Mouse (Mus musculus) CH12.LX (cell line): ENCODE measurements around the gene Znrf3. TPM values are rescaled to one million over a fixed set of nuclear protein-coding genes. Genes with fewer than 3 reads are reported as not detected.

ENCODE experiments used
- DNase-seq: peaks from one replicate; pipeline ENCODE4 v3.0.0-alpha.2; 2013; ENCODE audit errors: extremely low read depth
- H3K27ac ChIP-seq: 2 replicates; pipeline ENCODE4 v1.5.1; 2012; ENCODE audit warnings: low read depth, mild to moderate bottlenecking, control low read depth, moderate library complexity; ENCODE audit not compliant: insufficient read depth
- H3K27me3 ChIP-seq: replicated peaks from 2 replicates; pipeline ENCODE3; 2012; ENCODE audit warnings: inconsistent platforms
- H3K36me3 ChIP-seq, 2 experiments: replicated peaks in 1 of 2; 2 replicates each; pipeline versions ENCODE3 to v1.6.1; 2012; ENCODE audit warnings: inconsistent platforms in 1 of 2, low read length in 1 of 2, mild to moderate bottlenecking in 1 of 2, mixed read lengths in 1 of 2, moderate library complexity in 1 of 2; ENCODE audit not compliant: control insufficient read depth in 1 of 2, insufficient read depth in 1 of 2
- H3K4me1 ChIP-seq, 2 experiments: 2 replicates each; pipeline ENCODE4 v1.6.1; 2012; ENCODE audit warnings: inconsistent platforms in 1 of 2, moderate library complexity in 1 of 2; ENCODE audit not compliant: insufficient read depth in 2 of 2, control insufficient read depth in 1 of 2
- H3K4me2 ChIP-seq: 2 replicates; pipeline ENCODE4 v1.6.1; 2012; ENCODE audit warnings: low read depth, mild to moderate bottlenecking, control low read depth; ENCODE audit not compliant: poor library complexity, insufficient read depth, severe bottlenecking
- H3K4me3 ChIP-seq, 3 experiments: fragments of 150-350 bp in 1 of 3; sonication (generic) in 1 of 3; replicated peaks in 1 of 3; 2 replicates each; pipeline versions ENCODE3 to v1.5.1; 2011 to 2012; ENCODE audit warnings: low read depth in 2 of 3, low read length in 2 of 3, mild to moderate bottlenecking in 2 of 3, moderate library complexity in 2 of 3, control low read depth in 1 of 3, improper control_type of control experiment in 1 of 3, inconsistent platforms in 1 of 3, mixed read lengths in 1 of 3; ENCODE audit not compliant: poor library complexity in 1 of 3
- H3K79me2 ChIP-seq: replicated peaks from 2 replicates; pipeline ENCODE4 v1.6.1; 2012; ENCODE audit warnings: mild to moderate bottlenecking, moderate library complexity; ENCODE audit not compliant: control insufficient read depth, poor library complexity, insufficient read depth, severe bottlenecking; ENCODE audit errors: extremely low read depth
- H3K9ac ChIP-seq: 2 replicates; pipeline ENCODE4 v1.6.1; 2012; ENCODE audit warnings: low read depth, mild to moderate bottlenecking, control low read depth, moderate library complexity; ENCODE audit not compliant: insufficient read depth
- H3K9me3 ChIP-seq: replicated peaks from 2 replicates; pipeline ENCODE3; 2012; ENCODE audit warnings: low read length, inconsistent platforms, mixed read lengths
- BHLHE40 ChIP-seq: IDR thresholded peaks from 2 replicates; pipeline ENCODE4 v1.6.1; 2011; ENCODE audit warnings: mild to moderate bottlenecking, low read depth, low read length, improper control_type of control experiment
- CHD1 ChIP-seq: IDR thresholded peaks from 2 replicates; pipeline ENCODE4 v1.6.1; 2012; ENCODE audit warnings: low read depth, low read length, improper control_type of control experiment, inconsistent platforms
- CHD2 ChIP-seq: IDR thresholded peaks from 2 replicates; pipeline ENCODE4 v1.6.1; 2011; ENCODE audit warnings: low read length, improper control_type of control experiment
- E2F4 ChIP-seq: IDR thresholded peaks from 2 replicates; pipeline ENCODE4 v1.6.1; 2011; ENCODE audit warnings: low read depth, low read length, improper control_type of control experiment; ENCODE audit not compliant: insufficient replicate concordance
- ELF1 ChIP-seq: IDR thresholded peaks from 2 replicates; pipeline ENCODE4 v1.6.1; 2014; ENCODE audit warnings: low read depth, mild to moderate bottlenecking, inconsistent platforms, low read length, improper control_type of control experiment
- EP300 ChIP-seq: IDR thresholded peaks from 2 replicates; pipeline ENCODE4 v1.6.1; 2011; ENCODE audit warnings: low read length, improper control_type of control experiment
- ETS1 ChIP-seq: conservative IDR thresholded peaks from 2 replicates; pipeline ENCODE4 v1.6.1; 2012; ENCODE audit warnings: low read depth, mild to moderate bottlenecking, inconsistent platforms, low read length, improper control_type of control experiment, moderate library complexity
- GABPA ChIP-seq: IDR thresholded peaks from 2 replicates; pipeline ENCODE4 v1.6.1; 2012; ENCODE audit warnings: low read depth, low read length, improper control_type of control experiment, inconsistent platforms; ENCODE audit not compliant: insufficient replicate concordance
- HCFC1 ChIP-seq: IDR thresholded peaks from 2 replicates; pipeline ENCODE4 v1.6.1; 2012; ENCODE audit warnings: low read depth, mild to moderate bottlenecking, inconsistent platforms, low read length, improper control_type of control experiment
- MAX ChIP-seq: IDR thresholded peaks from 2 replicates; pipeline ENCODE4 v1.6.1; 2011; ENCODE audit warnings: low read length, improper control_type of control experiment
- MXI1 ChIP-seq: IDR thresholded peaks from 2 replicates; pipeline ENCODE4 v1.6.1; 2011; ENCODE audit warnings: mild to moderate bottlenecking, low read depth, low read length, improper control_type of control experiment
- NELFE ChIP-seq: IDR thresholded peaks from 2 replicates; pipeline ENCODE4 v1.6.1; 2011; ENCODE audit warnings: low read depth, low read length, improper control_type of control experiment
- NRF1 ChIP-seq: IDR thresholded peaks from 2 replicates; pipeline ENCODE4 v1.6.1; 2014; ENCODE audit warnings: low read depth, mild to moderate bottlenecking, inconsistent platforms, low read length, improper control_type of control experiment, moderate library complexity
- PAX5 ChIP-seq: IDR thresholded peaks from 2 replicates; pipeline ENCODE4 v1.6.1; 2012; ENCODE audit warnings: low read length, inconsistent platforms, mixed read lengths
- SIN3A ChIP-seq: IDR thresholded peaks from 2 replicates; pipeline ENCODE4 v1.6.1; 2012; ENCODE audit warnings: low read length, improper control_type of control experiment, inconsistent platforms
- SMC3 ChIP-seq: IDR thresholded peaks from 2 replicates; pipeline ENCODE4 v1.6.1; 2011; ENCODE audit warnings: low read depth, low read length, improper control_type of control experiment
- TBP ChIP-seq: conservative IDR thresholded peaks from 2 replicates; pipeline ENCODE4 v1.6.1; 2011; ENCODE audit warnings: low read depth, low read length, improper control_type of control experiment
- TCF12 ChIP-seq: IDR thresholded peaks from 2 replicates; pipeline ENCODE4 v1.6.1; 2014; ENCODE audit warnings: low read depth, mild to moderate bottlenecking, inconsistent platforms, low read length, improper control_type of control experiment
- UBTF ChIP-seq: IDR thresholded peaks from 2 replicates; pipeline ENCODE4 v1.6.1; 2012; ENCODE audit warnings: low read depth, mild to moderate bottlenecking, inconsistent platforms, low read length, improper control_type of control experiment, moderate library complexity
- USF1 ChIP-seq: IDR thresholded peaks from 2 replicates; pipeline ENCODE4 v1.6.1; 2014; ENCODE audit warnings: low read depth, mild to moderate bottlenecking, inconsistent platforms, low read length, improper control_type of control experiment
- ZC3H11A ChIP-seq: IDR thresholded peaks from 2 replicates; pipeline ENCODE4 v1.6.1; 2012; ENCODE audit warnings: low read depth, mild to moderate bottlenecking, inconsistent platforms, low read length, improper control_type of control experiment
- ZNF384 ChIP-seq: IDR thresholded peaks from 2 replicates; pipeline ENCODE4 v1.6.1; 2012; ENCODE audit warnings: low read depth, low read length, improper control_type of control experiment, inconsistent platforms
- dilution Hi-C: fragments of 300-500 bp; cut with MboI; formaldehyde crosslinking; loops from 2 replicates; pipeline ENCODE4 v1.14.3; 2020; ENCODE audit warnings: low sequenced_read_pairs; ENCODE audit not compliant: extremely low pct_unique_long_range_greater_than_20kb, extremely low pct_ligation_motif_present
- in situ Hi-C: fragments of 300-500 bp; cut with MboI; formaldehyde crosslinking; loops from 3 replicates; pipeline ENCODE4 v1.14.3; 2019; ENCODE audit warnings: low sequenced_read_pairs, low pct_ligation_motif_present, low pct_unique_long_range_greater_than_20kb, mixed read lengths
- polyA plus RNA-seq: library from polyadenylated mRNA; unstranded; fragments of >175 nt; gene quantifications from 2 replicates; pipeline ENCODE4 v1.2.1, GENCODE M21; 2012; ENCODE audit warnings: low read depth; ENCODE audit not compliant: insufficient read length
- total RNA-seq, 2 experiments: library from RNA; depleted of rRNA; stranded (reverse); fragments of 300-350 nt in 1 of 2; fragments of >200 nt in 1 of 2; gene quantifications; 2 replicates each; pipeline ENCODE4 v1.2.3; 2012 to 2014

Znrf3 gene
- total and polyA plus RNA-seq, 3 experiments, result 1.1 to 2.7 (median 1.3) TPM

DNA sequence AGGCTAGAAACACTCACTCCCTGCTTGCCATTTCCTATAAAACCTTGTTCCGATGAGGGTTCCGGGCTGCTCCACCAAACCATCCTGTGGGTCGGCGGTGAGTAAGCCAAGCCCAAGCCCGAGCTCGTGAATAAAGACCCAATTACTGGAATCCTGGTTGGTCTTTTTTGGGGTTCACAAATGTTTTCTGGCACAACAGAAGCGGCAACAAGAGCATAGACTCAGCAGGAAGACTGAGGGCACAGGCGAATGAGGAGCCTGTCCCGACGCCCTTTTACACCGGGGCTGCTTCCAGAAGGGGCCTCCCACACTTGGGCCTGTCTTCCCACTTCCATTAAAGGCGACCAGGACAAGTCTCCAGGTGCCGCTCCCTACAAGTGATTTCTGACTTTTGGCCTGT, 37.9 kb upstream of the Znrf3 start:
- Histone ChIP-seq H3K79me2 (peaks cover 16% of the 10 kb centered on the region; the same call in 1 of the 2 replicates), H3K27ac (no peak overlapping the region), H3K4me2 (no peak overlapping the region), H3K36me3 (no peaks in the 10 kb centered on the region), H3K4me1 (peaks cover 8% of the 10 kb centered on the region in 2 experiments), H3K4me3 (no peak overlapping the region), H3K9me3 (no peaks in the 10 kb centered on the region)
- in situ Hi-C loops, result loop anchor here (5.0 to 10.0 kb wide), 2 partner anchors 150 to 302 kb away; partner anchors contain the start of gene Dbnl
- dilution Hi-C loops, result no loop called here
- TF ChIP-seq BHLHE40 (no peak), MXI1 (no peak), SMC3 (no peak), CHD1 (no peak), TCF12 (no peak), SIN3A (no peak), TBP (no peak), ZC3H11A (no peak), ELF1 (no peak), GABPA (no peak), UBTF (no peak), MAX (no peak), NRF1 (no peak), EP300 (no peak)
- TF ChIP-seq, all 38 proteins: peak for 0
- Histone ChIP-seq H3K9ac (no peak overlapping the region), H3K27me3 (no peaks in the 10 kb centered on the region)
- DNase-seq, result no peak

DNA sequence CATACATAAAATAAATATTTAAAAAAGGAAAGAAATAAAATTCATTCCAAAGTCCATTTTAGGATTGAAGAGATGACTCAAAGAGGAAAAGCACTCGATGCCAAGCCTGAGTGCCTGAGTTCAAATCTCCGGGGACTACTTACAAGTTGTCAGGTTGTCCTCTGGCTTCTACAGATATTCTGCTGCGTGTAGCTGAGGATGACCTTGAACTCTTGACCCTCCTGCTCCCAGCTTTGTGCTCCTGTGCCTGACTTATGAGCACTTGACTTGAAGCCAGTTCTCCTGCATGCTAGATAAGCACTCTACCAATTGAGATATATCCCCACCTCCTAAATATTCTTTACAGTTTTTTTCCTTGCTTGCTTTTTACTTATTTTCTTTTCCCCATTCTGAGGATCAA, 34.2 kb upstream of the Znrf3 start:
- TF ChIP-seq E2F4 (no peak), PAX5 (no peak), ETS1 (no peak), HCFC1 (no peak), USF1 (no peak), MAX (no peak), NELFE (no peak), ZNF384 (no peak), SIN3A (no peak), TBP (no peak), CHD2 (no peak)
- H3K4me2 ChIP-seq, result no peak overlapping the region
- H3K27ac ChIP-seq, result no peak overlapping the region
- in situ Hi-C loops, result no loop called here
- H3K9ac ChIP-seq, result no peak overlapping the region
- H3K4me3 ChIP-seq, result no peak overlapping the region
- H3K4me1 ChIP-seq, result 0 out of 4 replicates have a peak, but pooled peaks cover 0 to 2% of the 10 kb centered on the region in 2 experiments
- dilution Hi-C loops, result no loop called here
- no peaks in the 10 kb centered on the region for H3K79me2 ChIP-seq
- no peaks in the 10 kb centered on the region for H3K9me3 ChIP-seq
- H3K36me3 ChIP-seq, result no peaks in the 10 kb centered on the region
- H3K27me3 ChIP-seq, result no peaks in the 10 kb centered on the region
- DNase-seq, result no peak
